Mouse (Mus musculus) kidney, postnatal 14 days (tissue): Measurements from ENCODE around the gene Dhcr7.

Source experiments
- DNase-seq: peaks from one replicate; pipeline ENCODE4 v3.0.0; 2022; ENCODE audit warnings: mixed read lengths

Gene Dhcr7

GRCm38 (mm10) chr7:143833581-143834190, 10.7 kb downstream of the Dhcr7 start:
- no peak for DNase-seq

GRCm38 (mm10) chr7:143834316-143834715, 11.4 kb downstream of the Dhcr7 start:
- no peak for DNase-seq

- no peak for DNase-seq
Measured at GRCm38 (mm10) chr7:143834972-143835371, 12.0 kb downstream of the Dhcr7 start.

GRCm38 (mm10) chr7:143837705-143838358, 14.9 kb downstream of the Dhcr7 start:
- no peak for DNase-seq

GRCm38 (mm10) chr7:143840121-143840520, 17.2 kb downstream of the Dhcr7 start:
- DNase-seq: no peak

GRCm38 (mm10) chr7:143841301-143841700, 18.4 kb downstream of the Dhcr7 start:
- DNase-seq: no peak

GRCm38 (mm10) chr7:143848127-143848767, 25.3 kb downstream of the Dhcr7 start:
- DNase-seq: no peak

GRCm38 (mm10) chr7:143848768-143849482, 26.0 kb downstream of the Dhcr7 start:
- DNase-seq: peak; percentile 34

GRCm38 (mm10) chr7:143866538-143866937, 43.6 kb downstream of the Dhcr7 start, which contains the start of gene Gm498:
TSS of gene Gm498 (plus strand) at chr7:143866838.
- DNase-seq: no peak

GRCm38 (mm10) chr7:143868874-143869273, 45.9 kb downstream of the Dhcr7 start:
- no peak for DNase-seq

- DNase-seq: no peak
Measured at GRCm38 (mm10) chr7:143883717-143884116, 60.8 kb downstream of the Dhcr7 start.

GRCm38 (mm10) chr7:143891146-143891545, 68.2 kb downstream of the Dhcr7 start:
- no peak for DNase-seq

GRCm38 (mm10) chr7:143892361-143892760, 69.4 kb downstream of the Dhcr7 start:
- DNase-seq: no peak
